Mouse (Mus musculus) forebrain, embryonic 14.5 days (tissue): ENCODE results near the gene Myf5. TPM values are rescaled to one million over a fixed set of nuclear protein-coding genes. Genes with fewer than 3 reads are reported as not detected.

Experiments
- ATAC-seq: fragments of 200-750 bp; cut with Nextera tagmentation; 2 replicates; pipeline ENCODE4 v1.8.0; 2017; ENCODE audit warnings: mild to moderate bottlenecking, moderate library complexity
- DNase-seq: peaks from one replicate; pipeline ENCODE4 v3.0.0-alpha.2; 2015; ENCODE audit warnings: low spot score
- H3K27ac ChIP-seq: fragments of 300-500 bp; sonication (generic); 2 replicates; pipeline ENCODE4 v1.5.1; 2014; ENCODE audit warnings: low read depth, mild to moderate bottlenecking, control low read depth, low read length, moderate library complexity
- H3K27me3 ChIP-seq: fragments of 300-500 bp; sonication (generic); replicated peaks from 2 replicates; pipeline ENCODE4 v1.6.1; 2014; ENCODE audit warnings: low read length, control low read depth, mixed read lengths; ENCODE audit not compliant: control insufficient read depth, insufficient read depth
- H3K36me3 ChIP-seq: fragments of 300-500 bp; sonication (generic); 2 replicates; pipeline ENCODE4 v1.6.1; 2014; ENCODE audit warnings: low read length, control low read depth; ENCODE audit not compliant: control insufficient read depth, insufficient read depth
- H3K4me1 ChIP-seq: fragments of 300-500 bp; sonication (generic); 2 replicates; pipeline ENCODE4 v1.6.1; 2014; ENCODE audit warnings: antibody characterized with exemption, low read length, control low read depth; ENCODE audit not compliant: control insufficient read depth, insufficient read depth
- H3K4me2 ChIP-seq: fragments of 300-500 bp; sonication (generic); 2 replicates; pipeline ENCODE4 v1.6.1; 2014; ENCODE audit warnings: mild to moderate bottlenecking, control low read depth, low read length
- H3K4me3 ChIP-seq: fragments of 300-500 bp; sonication (generic); 2 replicates; pipeline ENCODE4 v1.5.1; 2014; ENCODE audit warnings: low read depth, low read length, control low read depth
- H3K9ac ChIP-seq: fragments of 300-500 bp; sonication (generic); 2 replicates; pipeline ENCODE4 v1.6.1; 2014; ENCODE audit warnings: mild to moderate bottlenecking, low read length, control low read depth, moderate library complexity
- H3K9me3 ChIP-seq: fragments of 300-500 bp; sonication (generic); replicated peaks from 2 replicates; pipeline ENCODE4 v1.6.1; 2016; ENCODE audit warnings: low read length, control low read depth, mixed read lengths; ENCODE audit not compliant: control insufficient read depth
- WGBS: fragments of 180-500 bp; shearing (Covaris S2); extraction: QIAGEN DNeasy Blood & Tissue Kit; methylation state at CpG from one replicate; pipeline ENCODE4 v1.1.7; 2014; 5-methylcytosine and 5-hydroxymethylcytosine counted together
- microRNA-seq: library from miRNA; unstranded; fragments of <30 nt; microRNA quantifications from one replicate; pipeline ENCODE4, GENCODE M21; 2016
- polyA plus RNA-seq: library from polyadenylated mRNA; unstranded; fragments of >200 nt; fragmentation: Nextera tagmentation; extraction: Ambion mirVana; gene quantifications from 2 replicates; pipeline ENCODE4 v1.2.1, GENCODE M21; 2014

Gene Myf5
- polyA plus RNA-seq, 1 experiment from 2014 or later = not detected

GRCm38 (mm10) chr10:107471712-107472111, 14.2 kb downstream of the Myf5 start:
- Histone ChIP-seq H3K27ac (no peak overlapping the region), H3K4me3 (no peak overlapping the region), H3K9me3 (no peaks in the 10 kb centered on the region), H3K4me1 (no peaks in the 10 kb centered on the region), H3K36me3 (no peaks in the 10 kb centered on the region), H3K27me3 (no peaks in the 10 kb centered on the region), H3K4me2 (no peak overlapping the region), H3K9ac (no peak overlapping the region)
- WGBS = 74% methylated on average over 5 of the region's 5 CpGs
- ATAC-seq (no peak), DNase-seq (no peak)

GRCm38 (mm10) chr10:107467819-107468218, 18.1 kb downstream of the Myf5 start:
- no peak for DNase-seq
- no peak overlapping the region for H3K27ac ChIP-seq
- WGBS = 87% methylated on average over 7 of the region's 7 CpGs
- H3K36me3 ChIP-seq = no peaks in the 10 kb centered on the region
- no peak overlapping the region for H3K4me3 ChIP-seq
- no peak overlapping the region for H3K9ac ChIP-seq
- H3K4me1 ChIP-seq = no peaks in the 10 kb centered on the region
- no peak for ATAC-seq
- no peaks in the 10 kb centered on the region for H3K9me3 ChIP-seq
- H3K27me3 ChIP-seq = no peaks in the 10 kb centered on the region
- H3K4me2 ChIP-seq = no peak overlapping the region

GRCm38 (mm10) chr10:107449496-107450330, 36.2 kb downstream of the Myf5 start:
- Histone ChIP-seq H3K9me3 (no peaks in the 10 kb centered on the region), H3K36me3 (no peaks in the 10 kb centered on the region), H3K4me1 (no peaks in the 10 kb centered on the region), H3K4me3 (no peak overlapping the region), H3K9ac (no peak overlapping the region), H3K27ac (no peak overlapping the region), H3K4me2 (no peak overlapping the region), H3K27me3 (no peaks in the 10 kb centered on the region)
- 90% methylated on average over 5 of the region's 5 CpGs for WGBS
- DNase-seq (no peak), ATAC-seq (no peak)

DNA sequence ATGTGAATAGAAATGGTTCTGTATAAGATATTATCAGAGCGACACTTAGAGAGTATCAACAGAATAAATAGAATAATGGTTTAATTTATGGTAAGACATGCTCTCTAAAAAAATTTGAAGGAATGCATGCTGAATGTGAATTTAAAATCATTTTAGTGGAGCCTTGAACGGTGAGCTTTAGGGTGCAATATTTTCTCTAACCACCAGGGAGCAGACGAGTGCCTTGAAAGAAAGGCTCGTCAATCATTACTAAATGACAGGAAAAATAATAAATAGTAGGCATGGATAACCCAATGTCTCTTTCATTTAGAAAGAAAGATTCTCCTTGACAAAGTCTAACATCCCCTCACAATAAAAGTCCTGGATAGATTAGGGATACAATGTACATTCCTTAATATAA, 43.2 kb downstream of the Myf5 start:
- Histone ChIP-seq H3K9ac (no peak overlapping the region), H3K9me3 (no peaks in the 10 kb centered on the region), H3K4me3 (no peak overlapping the region), H3K4me1 (no peaks in the 10 kb centered on the region), H3K4me2 (no peak overlapping the region), H3K27me3 (no peaks in the 10 kb centered on the region), H3K27ac (no peak overlapping the region), H3K36me3 (no peaks in the 10 kb centered on the region)
- ATAC-seq = 0 out of 2 replicates have a peak, but pooled peaks have one; percentile 37
- DNase-seq = peak; percentile 50
- WGBS = 8% methylated on average over 4 of the region's 4 CpGs

- Histone ChIP-seq H3K9ac (no peak overlapping the region), H3K27me3 (no peaks in the 10 kb centered on the region), H3K4me1 (no peaks in the 10 kb centered on the region), H3K36me3 (no peaks in the 10 kb centered on the region), H3K27ac (no peak overlapping the region), H3K9me3 (no peaks in the 10 kb centered on the region), H3K4me2 (no peak overlapping the region), H3K4me3 (no peak overlapping the region)
- DNase-seq (peak; percentile 46), ATAC-seq (peak; percentile 78)
- 32% methylated on average over 5 of the region's 5 CpGs for WGBS
Measured at GRCm38 (mm10) chr10:107436967-107437366, 49.0 kb downstream of the Myf5 start.

Small RNA genes within 50 kb of the gene (microRNA-seq; reads per million reads assigned to microRNA genes)
- not detected for gene Gm44403

Other genes with a start within 250 kb of the Myf5 start
- gene Lin7a, start 214.4 kb downstream of the Myf5 start, polyA plus RNA-seq = 9.1 and 14.1 TPM in 2 replicates
- not detected in 2 replicates for gene Myf6, start 8.6 kb upstream of the Myf5 start, polyA plus RNA-seq
- gene Ptprq, start 233.9 kb upstream of the Myf5 start, polyA plus RNA-seq = 0.04 and 0.10 TPM in 2 replicates